Mouse (Mus musculus) cerebral cortex, adult 2 months (tissue): ENCODE results near the gene Gm14434.

Experiments
- WGBS: fragments of 180-500 bp; shearing (Covaris S2); methylation state at CpG from one replicate; pipeline ENCODE4 v1.1.7; 2018; 5-methylcytosine and 5-hydroxymethylcytosine counted together

Gene Gm14434

DNA sequence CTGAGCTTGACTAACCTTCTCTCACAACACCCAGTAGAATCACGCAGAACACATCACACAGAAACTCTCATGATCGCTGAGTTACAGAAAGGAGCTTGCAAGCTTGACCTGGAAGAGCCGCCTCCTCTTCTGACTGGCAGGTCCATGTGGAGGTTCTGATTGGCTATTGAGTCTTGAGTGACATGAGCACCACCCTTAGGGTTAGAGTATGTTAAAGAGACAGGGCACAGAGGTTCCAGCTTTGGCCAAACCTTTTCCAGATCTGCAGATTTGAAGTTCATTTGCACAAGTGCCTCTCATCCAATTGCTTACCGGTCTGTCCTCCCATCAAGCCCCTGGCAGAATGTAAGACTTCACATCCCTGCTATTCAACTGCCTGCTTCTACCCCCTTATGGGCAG lies at the start of gene Gm14434:
Gene Gm14434 (minus strand): TSS at position 101 of the 400 bp plus-strand sequence.
- WGBS: no CpG with 5 or more reads among the region's 4 CpGs

- no CpG with 5 or more reads among the region's 9 CpGs for WGBS
Observed at GRCm38 (mm10) chr2:176520756-176521155, 34.2 kb upstream of the Gm14434 start, which contains the start of gene Zfp967. TSS of gene Zfp967 (plus strand) at chr2:176521056.

GRCm38 (mm10) chr2:176423294-176423693 lies 63.3 kb downstream of the Gm14434 start, which contains the start of gene Gm14435:
TSS of gene Gm14435 (plus strand) at chr2:176423594.
- no CpG with 5 or more reads among the region's 6 CpGs for WGBS
